Mouse (Mus musculus) forebrain, embryonic 15.5 days (tissue): ENCODE data around the gene Gnaz. TPM values are rescaled to one million over a fixed set of nuclear protein-coding genes. Genes with fewer than 3 reads are reported as not detected.

Source experiments
- ATAC-seq: fragments of 200-750 bp; cut with Nextera tagmentation; replicated peaks from 2 replicates; pipeline ENCODE4 v1.8.0; 2017; ENCODE audit warnings: mild to moderate bottlenecking, moderate TSS enrichment, moderate library complexity
- H3K27ac ChIP-seq: fragments of 300-500 bp; sonication (generic); replicated peaks from 2 replicates; pipeline ENCODE4 v1.5.1; 2015; ENCODE audit warnings: mild to moderate bottlenecking, inconsistent platforms
- H3K27me3 ChIP-seq: fragments of 300-500 bp; sonication (generic); 2 replicates; pipeline ENCODE4 v1.6.1; 2015; ENCODE audit warnings: inconsistent platforms
- H3K36me3 ChIP-seq: fragments of 300-500 bp; sonication (generic); 2 replicates; pipeline ENCODE4 v1.6.1; 2015; ENCODE audit warnings: mild to moderate bottlenecking, inconsistent platforms
- H3K4me1 ChIP-seq: fragments of 300-500 bp; sonication (generic); 2 replicates; pipeline ENCODE4 v1.6.1; 2015; ENCODE audit warnings: inconsistent platforms
- H3K4me2 ChIP-seq: fragments of 300-500 bp; sonication (generic); replicated peaks from 2 replicates; pipeline ENCODE4 v1.6.1; 2015; ENCODE audit warnings: mild to moderate bottlenecking, inconsistent platforms
- H3K4me3 ChIP-seq: fragments of 300-500 bp; sonication (generic); 2 replicates; pipeline ENCODE4 v1.5.1; 2015; ENCODE audit warnings: mild to moderate bottlenecking, inconsistent platforms
- H3K9ac ChIP-seq: fragments of 300-500 bp; sonication (generic); replicated peaks from 2 replicates; pipeline ENCODE4 v1.6.1; 2015; ENCODE audit warnings: mild to moderate bottlenecking, inconsistent platforms
- H3K9me3 ChIP-seq: fragments of 300-500 bp; sonication (generic); 2 replicates; pipeline ENCODE4 v1.6.1; 2016; ENCODE audit warnings: inconsistent platforms
- WGBS: fragments of 180-500 bp; shearing (Covaris S2); methylation state at CpG from one replicate; pipeline ENCODE4 v1.1.7; 2015; ENCODE audit warnings: mixed read lengths; 5-methylcytosine and 5-hydroxymethylcytosine counted together
- polyA plus RNA-seq: library from polyadenylated mRNA; unstranded; fragments of >200 nt; fragmentation: Nextera tagmentation; extraction: Ambion mirVana; gene quantifications from 2 replicates; pipeline ENCODE4 v1.2.1, GENCODE M21; 2015

Gnaz gene
- polyA plus RNA-seq, 1 experiment from 2014 or later: 44.9 TPM

DNA sequence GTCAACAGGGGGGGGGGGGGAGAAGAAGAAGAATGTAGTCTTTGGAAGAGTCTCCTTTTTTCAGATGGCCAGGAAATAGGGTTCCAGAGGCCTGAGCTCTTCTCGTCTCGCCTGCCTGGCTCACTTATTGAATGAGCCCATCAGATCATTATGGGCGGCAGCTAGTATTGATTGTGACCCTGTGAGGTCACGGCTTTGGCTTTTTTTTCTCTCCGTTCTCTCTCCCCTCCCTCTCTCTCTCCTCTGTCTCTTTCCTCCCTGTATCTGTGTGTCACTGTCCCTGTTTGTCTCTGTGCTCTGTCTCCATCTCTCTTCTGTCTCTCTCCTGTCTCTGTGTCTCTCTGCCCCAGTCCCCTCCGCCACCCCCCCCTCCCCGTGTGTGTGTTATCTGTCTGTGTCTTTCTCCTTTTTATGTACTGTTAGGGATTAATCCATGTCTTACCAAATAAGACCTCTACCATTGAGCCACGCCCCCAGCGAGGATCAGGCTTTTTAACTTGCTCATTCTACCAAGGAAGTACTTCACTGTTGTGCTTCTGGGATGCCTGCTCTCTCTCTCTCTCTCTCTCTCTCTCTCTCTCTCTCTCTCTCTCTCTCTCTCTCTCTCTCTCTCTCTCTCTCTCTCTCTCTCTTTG, 91.9 kb downstream of the Gnaz start:
- no peak for ATAC-seq
- H3K4me2 ChIP-seq: peak overlapping the region; percentile 66; the same call in 1 of the 2 replicates
- no peaks in the 10 kb centered on the region for H3K27me3 ChIP-seq
- no peaks in the 10 kb centered on the region for H3K9me3 ChIP-seq
- no peak overlapping the region for H3K27ac ChIP-seq
- H3K4me3 ChIP-seq: no peak overlapping the region
- WGBS: 15% methylated on average over 9 of the region's 9 CpGs
- H3K36me3 ChIP-seq: no peaks in the 10 kb centered on the region
- H3K4me1 ChIP-seq: peaks cover 48% of the 10 kb centered on the region
- no peak overlapping the region for H3K9ac ChIP-seq

DNA sequence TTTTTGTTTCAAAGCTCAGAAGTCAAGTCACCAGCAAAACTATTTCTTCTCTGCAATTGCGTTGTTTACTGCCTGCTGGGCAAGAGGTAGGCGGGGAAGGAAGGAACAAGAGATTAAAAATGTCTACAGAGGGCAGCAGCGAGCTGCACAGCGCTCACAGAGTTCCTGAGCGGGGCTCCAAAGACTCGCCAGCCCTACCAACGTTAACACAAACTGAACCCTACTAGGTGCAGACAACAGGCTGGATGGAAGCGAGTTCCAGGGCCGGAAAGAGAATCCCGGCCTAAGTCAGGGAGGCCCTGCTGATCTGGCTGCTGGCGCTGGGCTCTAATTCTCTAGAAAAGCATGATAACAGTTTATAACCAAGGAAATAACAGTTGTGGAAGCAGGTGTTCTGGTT, 92.4 kb downstream of the Gnaz start:
- Histone ChIP-seq H3K4me2 (peak overlapping the region; percentile 66), H3K4me3 (peak overlapping the region; percentile 98; the same call in 1 of the 2 replicates), H3K36me3 (no peaks in the 10 kb centered on the region), H3K9me3 (no peaks in the 10 kb centered on the region), H3K4me1 (peaks cover 54% of the 10 kb centered on the region), H3K27me3 (no peaks in the 10 kb centered on the region), H3K9ac (no peak overlapping the region), H3K27ac (no peak overlapping the region)
- under 1% methylated on average over 11 of the region's 11 CpGs for WGBS
- peak; percentile 33; the same call in 1 of the 2 replicates for ATAC-seq

DNA sequence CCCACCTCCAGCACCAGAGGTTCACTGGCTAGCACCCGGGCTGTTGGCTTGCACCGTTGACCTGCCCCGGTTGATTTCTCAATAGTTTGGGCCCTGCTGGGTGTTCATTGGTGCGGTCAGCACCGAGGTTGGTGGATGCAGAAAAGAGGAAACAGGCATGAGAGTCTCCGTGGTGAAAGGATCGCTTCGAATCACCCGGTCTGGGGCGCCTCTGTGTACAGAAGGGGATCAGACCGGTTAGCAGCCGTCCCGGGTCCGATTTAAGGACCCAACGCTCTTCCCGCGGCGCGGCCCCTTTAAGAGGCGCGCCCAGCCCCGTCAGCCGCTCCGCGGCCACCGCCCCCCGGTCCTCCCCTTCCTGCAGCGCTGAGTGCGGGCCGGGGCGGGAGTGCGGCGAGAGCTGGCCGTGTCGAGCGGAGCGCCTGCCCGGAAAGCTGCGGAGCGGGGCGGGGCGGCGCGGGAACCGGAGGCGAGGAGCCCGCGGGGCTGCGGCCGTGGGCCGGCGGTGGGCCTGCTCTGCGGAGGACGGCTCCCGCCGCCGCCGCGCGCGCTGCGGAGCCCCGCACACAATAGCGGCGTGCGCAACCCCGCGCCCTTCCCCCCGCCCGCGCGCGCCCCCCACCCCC, 93.4 kb downstream of the Gnaz start, which contains the start of gene Bcr:
TSS of gene Bcr (plus strand) at position 376 of the 626 bp plus-strand sequence.
- peaks cover 63% of the 10 kb centered on the region for H3K4me1 ChIP-seq
- no peaks in the 10 kb centered on the region for H3K9me3 ChIP-seq
- peak within 1 kb of the TSS; percentile 98 for H3K4me3 ChIP-seq
- H3K27me3 ChIP-seq: no peaks in the 10 kb centered on the region
- H3K36me3 ChIP-seq: no peaks in the 10 kb centered on the region
- H3K27ac ChIP-seq: peak within 1 kb of the TSS; percentile 91
- H3K9ac ChIP-seq: peak within 1 kb of the TSS; percentile 89
- ATAC-seq: peak; percentile 90
- peak within 1 kb of the TSS; percentile 66 for H3K4me2 ChIP-seq
- WGBS: under 1% methylated on average over 56 of the region's 73 CpGs

DNA sequence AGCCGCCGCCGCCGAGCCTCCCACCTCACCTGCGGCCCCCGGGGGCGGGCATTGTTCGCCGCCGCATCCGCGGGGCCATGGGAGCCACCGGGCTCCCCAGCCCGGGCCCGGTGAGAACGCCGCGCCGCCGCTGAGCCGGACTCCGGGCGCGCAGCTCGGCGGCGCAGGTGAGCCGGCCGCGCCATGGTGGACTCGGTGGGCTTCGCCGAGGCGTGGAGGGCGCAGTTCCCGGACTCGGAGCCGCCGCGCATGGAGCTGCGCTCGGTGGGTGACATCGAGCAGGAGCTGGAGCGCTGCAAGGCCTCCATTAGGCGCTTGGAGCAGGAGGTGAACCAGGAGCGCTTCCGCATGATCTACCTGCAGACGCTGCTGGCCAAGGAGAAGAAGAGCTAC, 93.9 kb downstream of the Gnaz start:
- ATAC-seq: peak; percentile 38
- no peaks in the 10 kb centered on the region for H3K27me3 ChIP-seq
- peak overlapping the region; percentile 91 for H3K27ac ChIP-seq
- WGBS: under 1% methylated on average over 47 of the region's 48 CpGs
- peak overlapping the region; percentile 89 for H3K9ac ChIP-seq
- no peaks in the 10 kb centered on the region for H3K36me3 ChIP-seq
- H3K4me1 ChIP-seq: peaks cover 68% of the 10 kb centered on the region
- no peaks in the 10 kb centered on the region for H3K9me3 ChIP-seq
- peak overlapping the region; percentile 98 for H3K4me3 ChIP-seq
- H3K4me2 ChIP-seq: peak overlapping the region; percentile 66

DNA sequence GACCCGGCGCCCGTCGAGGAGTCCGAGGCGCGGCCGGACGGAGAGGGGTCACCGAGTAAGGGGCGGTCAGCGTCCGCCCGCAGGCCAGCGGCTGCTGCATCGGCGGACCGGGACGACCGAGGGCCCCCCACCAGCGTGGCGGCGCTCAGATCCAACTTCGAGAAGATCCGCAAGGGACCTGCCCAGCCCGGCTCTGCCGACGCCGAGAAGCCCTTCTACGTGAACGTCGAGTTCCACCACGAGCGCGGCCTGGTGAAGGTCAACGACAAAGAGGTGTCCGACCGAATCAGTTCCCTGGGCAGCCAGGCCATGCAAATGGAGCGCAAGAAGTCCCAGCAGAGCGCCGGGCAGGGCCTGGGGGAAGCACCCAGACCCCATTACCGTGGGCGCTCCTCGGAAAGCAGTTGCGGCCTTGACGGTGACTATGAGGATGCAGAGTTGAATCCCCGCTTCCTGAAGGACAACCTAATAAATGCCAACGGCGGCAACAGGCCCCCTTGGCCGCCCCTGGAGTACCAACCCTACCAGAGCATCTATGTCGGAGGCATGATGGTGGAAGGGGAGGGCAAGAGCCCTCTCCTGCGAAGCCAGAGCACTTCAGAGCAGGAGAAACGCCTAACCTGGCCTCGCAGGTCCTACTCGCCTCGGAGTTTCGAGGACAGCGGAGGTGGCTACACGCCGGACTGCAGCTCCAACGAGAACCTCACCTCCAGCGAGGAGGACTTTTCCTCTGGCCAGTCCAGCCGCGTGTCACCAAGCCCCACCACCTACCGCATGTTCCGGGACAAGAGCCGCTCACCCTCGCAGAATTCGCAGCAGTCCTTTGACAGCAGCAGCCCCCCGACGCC, 94.6 kb downstream of the Gnaz start:
- H3K9me3 ChIP-seq: no peaks in the 10 kb centered on the region
- peak overlapping the region; percentile 89 for H3K9ac ChIP-seq
- H3K27me3 ChIP-seq: no peaks in the 10 kb centered on the region
- H3K27ac ChIP-seq: peak overlapping the region; percentile 91
- peak overlapping the region; percentile 66 for H3K4me2 ChIP-seq
- H3K36me3 ChIP-seq: no peaks in the 10 kb centered on the region
- H3K4me3 ChIP-seq: peak overlapping the region; percentile 98
- peaks cover 70% of the 10 kb centered on the region for H3K4me1 ChIP-seq
- under 1% methylated on average over 71 of the region's 71 CpGs for WGBS
- no peak for ATAC-seq

DNA sequence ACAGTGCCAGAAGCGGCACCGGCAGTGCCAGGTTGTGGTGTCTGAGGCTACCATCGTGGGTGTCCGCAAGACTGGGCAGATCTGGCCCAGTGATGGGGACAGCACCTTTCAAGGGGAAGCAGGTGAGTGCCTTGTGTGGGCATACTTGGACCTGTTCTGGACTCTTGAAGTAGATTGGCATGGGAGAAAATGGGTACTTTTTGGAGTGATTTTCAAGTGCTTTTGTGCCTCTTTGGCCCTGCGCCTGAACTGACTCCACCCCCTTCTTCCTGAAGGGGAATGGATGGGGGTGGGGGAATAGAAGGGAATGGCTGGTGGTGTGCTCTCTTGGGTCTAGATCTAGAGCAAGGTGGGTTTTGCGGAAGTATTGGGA, 95.2 kb downstream of the Gnaz start:
- no peaks in the 10 kb centered on the region for H3K36me3 ChIP-seq
- no peak for ATAC-seq
- peak overlapping the region; percentile 89 for H3K9ac ChIP-seq
- H3K27me3 ChIP-seq: no peaks in the 10 kb centered on the region
- H3K4me2 ChIP-seq: peak overlapping the region; percentile 66
- peaks cover 73% of the 10 kb centered on the region for H3K4me1 ChIP-seq
- H3K4me3 ChIP-seq: peak overlapping the region; percentile 98
- H3K27ac ChIP-seq: no peak overlapping the region
- H3K9me3 ChIP-seq: no peaks in the 10 kb centered on the region
- 5% methylated on average over 6 of the region's 6 CpGs for WGBS

DNA sequence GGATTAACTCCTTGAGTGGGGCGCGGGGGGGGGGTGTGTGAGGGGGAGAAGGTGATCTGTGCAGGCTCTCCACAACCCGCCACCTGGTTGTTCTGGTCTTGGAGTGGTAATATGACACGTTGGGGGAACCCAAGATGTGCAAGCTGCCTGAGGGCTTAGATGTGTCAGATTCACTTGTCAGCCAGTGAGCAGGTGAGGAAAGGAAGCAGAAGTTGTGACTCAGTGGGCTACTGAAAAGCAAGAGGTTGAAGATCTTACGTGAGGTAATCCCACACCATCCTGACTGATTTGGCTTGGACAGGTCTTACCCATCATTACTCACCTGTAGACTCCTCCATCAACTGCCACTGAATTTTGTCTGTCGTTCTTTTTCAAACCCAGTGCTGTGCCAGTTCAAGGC, 95.6 kb downstream of the Gnaz start:
- Histone ChIP-seq H3K4me1 (peaks cover 77% of the 10 kb centered on the region), H3K9me3 (no peaks in the 10 kb centered on the region), H3K27me3 (no peaks in the 10 kb centered on the region), H3K27ac (no peak overlapping the region), H3K4me2 (peak overlapping the region; percentile 66), H3K36me3 (no peaks in the 10 kb centered on the region), H3K4me3 (peak overlapping the region; percentile 98), H3K9ac (peak overlapping the region; percentile 89)
- no peak for ATAC-seq
- WGBS: 41% methylated on average over 6 of the region's 6 CpGs

DNA sequence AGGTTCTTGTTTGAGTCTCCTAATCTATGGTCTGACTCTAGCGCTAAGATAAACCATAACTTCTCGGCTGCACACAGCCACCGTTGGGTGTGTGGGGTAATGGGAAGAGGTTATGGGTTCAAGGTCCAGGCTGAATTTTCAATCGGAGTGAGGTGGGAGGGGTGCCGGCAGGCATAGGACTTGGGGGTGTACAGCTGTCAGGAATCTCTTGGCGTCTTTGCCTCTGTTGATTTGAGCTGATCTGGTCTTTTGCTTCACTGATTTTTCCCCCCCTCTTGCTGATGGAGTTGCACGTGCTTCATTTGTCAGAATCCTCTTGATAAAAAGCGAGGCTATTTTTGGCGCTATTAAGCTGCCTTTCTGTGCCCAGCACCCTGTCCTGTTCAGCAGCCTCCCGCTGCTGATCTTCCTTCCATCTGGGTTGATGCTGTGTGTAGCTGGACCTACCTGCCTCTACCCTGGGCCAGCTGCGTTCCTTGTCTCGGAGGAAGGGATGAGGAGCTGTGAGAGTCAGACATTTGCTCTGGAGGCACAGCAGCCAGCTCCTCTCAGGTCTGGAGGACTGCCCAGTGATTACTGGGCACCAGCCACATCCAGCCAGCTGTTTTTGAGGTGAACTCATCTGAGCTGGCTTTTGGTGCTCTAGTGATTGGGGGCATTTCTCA, 96.5 kb downstream of the Gnaz start:
- Histone ChIP-seq H3K4me1 (peaks cover 84% of the 10 kb centered on the region), H3K9ac (peak overlapping the region; percentile 89), H3K9me3 (no peaks in the 10 kb centered on the region), H3K4me3 (peak overlapping the region; percentile 98), H3K27me3 (no peaks in the 10 kb centered on the region), H3K36me3 (no peaks in the 10 kb centered on the region), H3K27ac (0 out of 2 replicates have a peak overlapping the region, but pooled peaks have one; percentile 24), H3K4me2 (peak overlapping the region; percentile 66)
- 42% methylated on average over 12 of the region's 12 CpGs for WGBS
- ATAC-seq: no peak

DNA sequence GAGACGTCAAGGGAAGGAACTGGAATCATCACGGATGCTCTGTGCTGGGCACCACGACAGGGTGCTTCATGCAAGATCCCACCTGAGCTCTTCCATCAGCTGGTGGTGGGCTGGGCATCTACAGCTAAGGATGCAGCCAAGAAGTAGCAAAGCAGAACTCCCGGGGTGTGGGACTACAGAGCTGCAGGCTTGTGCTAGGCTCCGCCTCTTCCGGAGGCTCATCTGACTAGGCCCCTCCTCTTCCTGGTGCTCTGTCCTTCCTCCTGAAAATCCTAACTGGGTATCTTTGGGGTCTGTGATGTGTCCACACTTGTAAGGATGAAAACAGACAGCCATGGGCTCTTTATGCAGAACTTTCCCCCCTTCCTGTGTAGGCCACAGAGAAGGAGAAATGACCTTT, 98.7 kb downstream of the Gnaz start:
- WGBS: 75% methylated on average over 6 of the region's 6 CpGs
- H3K4me1 ChIP-seq: peaks cover 86% of the 10 kb centered on the region
- H3K4me3 ChIP-seq: no peak overlapping the region
- H3K27ac ChIP-seq: no peak overlapping the region
- H3K9me3 ChIP-seq: no peaks in the 10 kb centered on the region
- no peak for ATAC-seq
- H3K36me3 ChIP-seq: no peaks in the 10 kb centered on the region
- 0 out of 2 replicates have a peak overlapping the region, but pooled peaks have one; percentile 66 for H3K4me2 ChIP-seq
- H3K9ac ChIP-seq: no peak overlapping the region
- H3K27me3 ChIP-seq: no peaks in the 10 kb centered on the region
